Mouse (Mus musculus): Measurements from ENCODE around the gene Nrf1.

DNA sequence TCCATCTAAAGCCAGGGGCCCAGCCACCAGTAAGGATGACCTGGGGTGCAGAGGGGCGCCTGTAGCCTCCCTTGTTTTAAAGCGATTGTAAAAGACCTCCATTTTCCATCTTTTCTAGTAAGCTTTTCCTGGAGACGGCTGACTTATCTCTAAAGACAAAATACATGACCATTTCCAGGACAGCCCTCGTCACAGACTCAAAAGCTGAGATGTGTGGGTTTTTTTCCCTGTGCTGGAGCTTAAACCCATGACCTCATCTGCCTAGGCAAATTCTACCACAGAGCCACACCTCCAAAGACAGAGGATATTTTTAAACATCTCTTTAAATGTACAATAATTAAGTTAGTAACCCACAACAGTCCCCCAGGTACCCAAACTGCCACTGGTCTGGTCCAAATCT is 112.6 kb downstream of the Nrf1 start:
- TF ChIP-seq EP300 (IDR thresholded peaks at IDR 0.05; ENCODE audit: low read depth), result no peak
- TF ChIP-seq CTCF (IDR thresholded peaks at IDR 0.05; ENCODE audit: low read depth), result no peak
